Mouse (Mus musculus) small intestine, adult 2 months (tissue): ENCODE measurements around the gene Irak1bp1.

Source experiments
- CTCF ChIP-seq: fragments of 200-500 bp; IDR thresholded peaks from 2 replicates; pipeline ENCODE4 v1.5.1; 2012; ENCODE audit warnings: low read depth, mild to moderate bottlenecking, control low read depth, inconsistent platforms, low read length, moderate library complexity, mixed read lengths; ENCODE audit not compliant: insufficient replicate concordance, insufficient read length; ENCODE audit errors: extremely low read depth
- POLR2A ChIP-seq: fragments of 200-500 bp; IDR thresholded peaks from 2 replicates; pipeline ENCODE4 v1.6.1; 2012; ENCODE audit warnings: low read depth, mild to moderate bottlenecking, control low read depth, inconsistent platforms, low read length, moderate library complexity

- TF ChIP-seq POLR2A (no peak), CTCF (no peak)
Measured at GRCm38 (mm10) chr9:82807635-82808034, 21.7 kb upstream of the Irak1bp1 start.
